Mouse (Mus musculus) erythroblast, adult 5-6 weeks (primary cell): ENCODE measurements around the gene Gm9857. TPM values are rescaled to one million over a fixed set of nuclear protein-coding genes. Genes with fewer than 3 reads are reported as not detected.

Experiments used
- ATAC-seq: replicated peaks from 2 replicates; pipeline ENCODE4 v1.8.0; 2016; ENCODE audit warnings: moderate number of reproducible peaks, mild to moderate bottlenecking, moderate TSS enrichment, inconsistent platforms; ENCODE audit not compliant: poor library complexity, low FRiP score, severe bottlenecking
- total RNA-seq, 2 experiments: library from RNA; stranded (forward) in 1 of 2; stranded (reverse) in 1 of 2; fragments of 150-400 nt in 1 of 2; fragments of 200-764, 138-1000 nt in 1 of 2; gene quantifications; 2 replicates each; pipeline versions ENCODE4 v1.2.3 to v1.2.4; 2015 to 2017; ENCODE audit warnings: low replicate concordance in 2 of 2

The Gm9857 gene
- total RNA-seq, 2 experiments from 2014 or later = not detected

DNA sequence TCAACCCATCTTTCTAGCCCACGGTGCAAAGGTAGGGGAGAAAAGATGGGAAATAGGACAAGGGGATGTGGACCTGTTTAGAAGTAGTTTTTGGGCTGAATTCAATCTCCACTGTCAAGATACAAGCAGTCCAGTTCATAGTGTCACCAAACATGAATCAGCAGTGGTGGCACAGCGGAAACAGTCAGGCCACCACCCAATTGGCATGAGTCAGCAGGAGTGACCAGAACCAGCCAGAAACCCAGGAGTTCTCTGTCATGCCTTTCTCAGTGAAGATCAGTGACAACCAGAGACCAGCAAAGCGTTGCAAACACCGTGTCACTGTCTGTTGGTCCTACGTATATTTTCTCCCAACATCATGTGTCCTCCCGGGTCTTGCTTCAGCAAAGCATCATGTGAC is 6.7 kb downstream of the Gm9857 start:
- ATAC-seq = no peak

DNA sequence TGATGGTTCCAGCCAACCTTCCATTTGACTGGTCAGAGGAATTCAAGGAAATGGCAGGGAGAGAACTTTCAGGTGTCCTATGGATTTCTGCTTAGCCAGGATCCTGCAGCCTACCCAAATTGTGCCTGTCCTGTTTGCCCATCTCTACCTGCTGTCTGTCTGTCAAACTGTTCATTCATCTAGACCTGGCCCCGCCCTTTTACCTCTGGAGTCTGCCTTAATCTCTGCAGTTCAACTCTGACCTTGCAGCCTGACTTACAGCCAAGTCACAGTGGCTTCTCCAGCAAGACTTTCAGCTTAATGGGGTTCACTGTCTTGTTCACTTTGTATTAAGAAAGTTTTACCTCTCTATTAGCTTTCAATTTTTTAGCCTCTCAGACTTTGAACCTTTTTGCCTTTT is 13.9 kb downstream of the Gm9857 start:
- ATAC-seq = no peak

DNA sequence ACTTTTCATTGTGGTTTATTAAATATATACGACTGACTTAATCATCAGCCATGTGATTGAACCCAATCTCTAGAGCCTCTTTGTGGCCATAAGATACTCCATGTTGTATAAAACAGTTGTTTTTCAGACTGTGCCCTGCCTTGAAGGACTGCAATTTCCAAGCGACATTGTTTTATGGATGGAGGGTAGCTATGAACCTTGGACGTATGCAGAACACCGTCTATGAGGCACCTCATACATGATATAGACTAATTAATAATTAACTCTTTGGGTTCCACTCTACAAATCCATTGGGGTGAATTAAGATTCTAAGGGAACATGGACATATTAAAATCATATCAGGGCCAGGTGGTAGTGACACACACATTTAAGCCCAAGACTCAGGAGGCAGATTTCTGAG is 14.6 kb downstream of the Gm9857 start:
- ATAC-seq = no peak

DNA sequence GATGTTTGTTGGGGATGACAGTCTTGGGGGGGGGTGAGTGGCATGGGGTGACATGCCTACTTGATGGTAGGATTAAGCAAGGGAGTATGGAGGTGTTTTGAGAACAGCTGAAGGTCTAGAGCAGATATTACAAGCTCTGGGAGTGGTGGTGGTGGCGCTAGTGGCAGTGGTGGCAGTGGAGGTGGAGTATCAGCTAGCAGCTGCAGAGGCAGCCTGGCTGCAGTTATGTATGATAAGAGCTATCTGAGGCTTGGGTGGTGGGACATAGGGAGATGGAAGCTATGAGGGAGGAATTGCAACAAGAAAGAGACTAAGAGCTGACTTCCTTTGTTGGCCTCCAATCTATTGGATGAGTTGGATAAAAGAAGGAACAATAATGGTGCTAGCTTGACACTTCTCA is 18.4 kb downstream of the Gm9857 start:
- peak; percentile 87 for ATAC-seq

DNA sequence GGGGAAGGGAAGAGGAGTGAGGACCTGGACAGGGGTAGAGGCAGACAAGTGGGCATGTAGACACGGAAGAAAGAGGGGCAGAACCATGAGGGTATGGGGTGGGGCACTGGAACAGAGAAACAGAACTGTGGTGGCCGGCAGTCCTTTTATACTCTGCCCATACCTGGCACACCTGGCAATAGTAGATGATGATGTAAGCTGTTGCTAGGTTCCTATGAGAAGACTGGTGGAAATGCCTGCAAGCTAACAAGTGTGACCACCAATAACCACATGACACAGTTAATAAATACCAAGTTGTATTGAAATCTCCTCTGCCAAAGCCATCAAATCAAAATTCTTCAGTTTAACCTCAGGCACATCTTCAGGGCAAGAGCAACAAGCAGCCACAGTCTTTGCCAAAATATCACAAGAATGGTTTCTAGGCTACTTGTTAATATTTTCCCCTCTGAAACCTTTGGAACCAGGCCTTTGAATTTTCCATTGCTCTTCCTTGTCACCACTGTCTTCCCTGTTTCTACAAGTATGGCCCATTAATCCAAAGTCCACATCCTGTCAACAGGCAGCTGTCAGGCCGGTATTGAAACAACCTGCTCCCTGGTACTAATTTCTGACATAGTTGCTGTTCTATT is 19.7 kb downstream of the Gm9857 start:
- no peak for ATAC-seq

DNA sequence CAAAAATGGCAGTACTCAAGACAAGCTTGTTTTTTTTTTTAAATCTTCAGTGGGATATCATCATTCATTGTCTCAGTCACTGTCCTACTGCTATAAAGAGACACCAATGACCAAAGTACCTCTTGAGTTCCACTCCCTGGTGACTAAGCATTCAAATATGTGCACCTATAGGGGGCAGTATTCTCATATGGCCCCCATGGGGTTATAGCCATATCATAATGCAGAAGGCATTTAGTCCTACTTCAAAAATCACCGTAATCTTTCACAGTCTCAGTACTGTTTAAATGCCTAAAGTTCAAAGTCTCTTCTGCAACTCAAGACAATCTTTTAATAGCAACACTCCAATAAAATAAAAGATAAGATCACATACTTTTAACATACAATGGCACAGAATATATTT is 21.4 kb downstream of the Gm9857 start:
- no peak for ATAC-seq

DNA sequence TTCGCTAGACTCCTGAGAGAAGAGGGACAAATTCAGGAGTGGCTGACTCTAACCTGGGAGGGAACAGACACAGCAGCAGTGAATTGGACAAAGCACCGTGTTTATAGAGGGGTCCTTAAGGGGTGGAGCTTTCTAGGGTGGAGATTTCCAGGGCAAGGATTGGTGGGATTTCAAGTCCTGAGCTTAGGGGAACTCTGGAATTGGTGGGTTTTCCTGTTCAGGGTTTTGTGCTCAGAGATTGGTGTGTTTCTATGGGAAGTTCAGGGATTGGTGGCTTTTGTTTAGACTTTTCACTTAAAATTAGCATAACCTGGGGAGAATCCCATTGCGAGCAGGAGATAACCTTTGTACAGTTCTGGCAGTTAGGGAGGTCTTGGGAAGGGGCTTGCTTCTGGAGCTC is 22.3 kb downstream of the Gm9857 start:
- no peak for ATAC-seq

- no peak for ATAC-seq
Measured at GRCm38 (mm10) chr3:108916857-108917256, 23.4 kb downstream of the Gm9857 start.

DNA sequence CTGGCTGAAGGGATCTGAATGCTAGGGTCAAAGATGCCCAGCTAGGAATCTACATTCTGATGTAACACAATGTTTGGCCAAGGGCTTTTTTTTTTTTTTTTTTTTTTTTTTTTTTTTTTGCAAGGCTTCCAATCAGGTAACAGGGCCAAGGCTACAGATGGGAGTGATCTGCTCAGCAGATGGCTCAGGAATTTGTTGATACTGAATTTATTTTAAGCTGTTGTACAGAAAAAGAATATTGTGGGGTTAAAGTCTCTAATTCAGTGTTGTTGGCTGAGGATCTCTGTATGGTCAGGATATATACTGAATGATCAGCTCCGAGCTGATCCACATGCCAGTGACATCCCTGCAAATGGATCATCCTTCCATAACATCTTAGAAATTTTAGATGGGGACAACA is 24.2 kb downstream of the Gm9857 start:
- no peak for ATAC-seq

- ATAC-seq = peak; percentile 98
Measured at GRCm38 (mm10) chr3:108911548-108912413, 28.5 kb downstream of the Gm9857 start, which contains the start of gene Prpf38b. Prpf38b (minus strand) TSS chr3:108911727.

DNA sequence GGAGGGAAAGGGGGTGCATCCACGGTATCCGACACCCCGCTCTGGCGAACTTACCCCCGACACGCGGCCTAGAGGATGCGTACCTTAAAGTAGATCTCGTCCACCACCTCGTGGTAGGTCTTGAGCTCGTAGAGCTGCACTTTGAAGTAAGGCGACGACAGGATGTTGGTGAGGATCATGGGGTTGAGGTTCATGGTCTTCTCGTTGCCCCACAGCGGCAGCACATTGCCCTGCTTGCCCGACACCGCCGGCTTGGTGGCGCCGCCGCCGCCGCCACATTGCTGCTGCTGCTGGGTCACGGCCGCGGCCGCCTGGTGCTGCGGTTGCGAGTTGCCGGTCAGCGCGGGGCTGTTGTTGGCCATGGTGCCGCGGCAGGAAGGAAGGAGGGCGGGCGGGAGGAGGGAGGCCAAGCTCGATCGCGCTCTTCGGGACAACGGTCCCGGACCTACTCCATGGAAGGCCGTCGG is 29.1 kb downstream of the Gm9857 start:
- ATAC-seq = peak; percentile 67

DNA sequence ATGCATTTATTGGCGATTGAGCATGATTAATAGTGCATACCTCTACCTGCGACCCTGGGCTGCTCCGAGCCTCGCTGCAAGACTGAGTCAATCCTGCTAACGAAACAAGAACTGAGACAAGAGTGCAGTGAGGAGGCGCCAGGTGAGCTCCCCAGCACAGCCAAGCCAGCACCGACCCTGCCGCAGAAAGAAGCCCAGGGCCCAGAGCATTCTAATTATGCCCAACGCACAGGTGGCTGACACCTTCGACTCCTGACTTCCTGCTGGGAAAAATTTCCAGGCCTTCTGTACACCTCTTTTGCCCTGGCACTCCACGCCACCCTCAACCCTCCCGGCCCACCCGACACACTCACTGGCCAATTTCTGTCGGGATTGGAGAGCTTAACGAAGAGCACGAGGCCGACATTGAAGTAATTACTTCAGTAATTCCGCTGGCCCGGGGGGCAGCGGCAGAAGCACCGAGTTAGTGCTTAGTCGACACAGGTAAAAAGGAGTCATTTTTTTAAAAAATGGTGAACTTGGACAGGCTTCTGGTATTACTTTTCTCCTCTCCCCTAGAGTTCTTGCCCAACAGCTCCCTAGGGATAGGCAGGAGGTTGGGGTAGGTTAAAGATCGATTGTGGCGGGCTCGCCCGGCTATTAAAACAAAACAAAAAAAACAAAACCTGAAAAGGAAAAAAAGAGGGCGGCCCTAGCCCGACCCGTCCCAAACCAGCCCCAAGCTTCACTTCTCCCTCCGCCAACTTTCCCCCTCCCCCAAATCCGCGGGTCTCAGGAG is 29.8 kb downstream of the Gm9857 start:
- ATAC-seq = 0 out of 2 replicates have a peak, but pooled peaks have one; percentile 23

DNA sequence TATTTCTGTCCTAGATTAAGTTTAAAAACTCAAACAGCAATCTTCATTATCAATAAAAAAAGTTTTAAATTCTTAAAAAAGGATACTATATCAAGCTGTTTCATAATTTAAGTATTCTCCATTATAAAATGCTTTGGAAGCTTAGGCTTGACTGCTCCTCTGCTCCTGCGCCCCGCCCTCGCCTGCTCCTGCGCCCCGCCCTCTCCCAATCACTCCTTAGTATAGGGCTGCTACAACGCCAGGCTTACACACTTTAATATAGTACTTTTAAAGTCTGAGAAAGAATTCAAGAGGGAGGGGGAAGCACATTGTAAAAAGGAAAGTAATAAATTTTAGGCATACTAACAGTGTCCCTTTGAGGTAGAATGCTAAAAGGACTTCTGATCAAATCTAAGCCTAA is 37.3 kb downstream of the Gm9857 start:
- ATAC-seq = 0 out of 2 replicates have a peak, but pooled peaks have one; percentile 78

- ATAC-seq = no peak
Measured at GRCm38 (mm10) chr3:108902038-108902437, 38.2 kb downstream of the Gm9857 start.

DNA sequence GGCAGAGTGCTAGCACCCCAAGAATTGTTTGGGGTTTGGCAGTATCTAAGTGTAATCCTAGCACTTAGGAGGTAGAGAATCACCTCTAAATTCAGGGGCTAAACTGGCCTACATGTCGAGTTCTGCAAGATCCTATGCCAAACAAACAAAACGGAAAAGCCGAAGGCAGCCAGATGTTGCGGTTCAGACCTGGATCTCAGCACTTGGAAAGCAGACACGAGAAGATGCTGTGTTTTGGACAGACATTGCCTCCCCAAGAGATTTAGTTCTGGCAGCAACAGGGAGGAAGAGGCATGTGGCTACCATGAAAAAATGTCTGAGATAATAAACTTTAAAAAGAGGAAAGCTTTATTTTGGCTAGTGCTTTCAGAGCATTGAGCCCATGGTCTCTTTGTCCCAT is 39.6 kb downstream of the Gm9857 start:
- no peak for ATAC-seq

GRCm38 (mm10) chr3:108900147-108900546 is 40.1 kb downstream of the Gm9857 start:
- no peak for ATAC-seq

DNA sequence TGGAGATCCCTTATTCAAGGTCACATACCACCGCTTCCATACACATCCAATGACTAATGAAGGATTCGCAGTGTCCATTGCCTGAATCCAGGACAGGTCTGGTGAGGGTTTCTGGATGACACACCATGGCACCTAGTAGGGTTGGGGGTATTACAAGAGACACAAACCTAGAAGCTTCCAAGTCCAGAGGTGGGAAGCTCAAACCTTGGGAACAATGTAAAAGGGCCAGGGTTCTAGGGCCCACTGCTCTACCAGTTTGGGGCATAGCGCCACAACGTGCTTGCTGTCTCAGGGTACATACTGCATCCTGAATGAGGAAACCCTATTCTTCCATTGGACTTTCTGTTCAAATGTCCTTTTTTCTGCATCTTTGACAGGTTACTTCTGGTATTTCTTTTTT is 41.6 kb downstream of the Gm9857 start:
- ATAC-seq = no peak

GRCm38 (mm10) chr3:108892914-108893313 is 47.3 kb downstream of the Gm9857 start:
- no peak for ATAC-seq

DNA sequence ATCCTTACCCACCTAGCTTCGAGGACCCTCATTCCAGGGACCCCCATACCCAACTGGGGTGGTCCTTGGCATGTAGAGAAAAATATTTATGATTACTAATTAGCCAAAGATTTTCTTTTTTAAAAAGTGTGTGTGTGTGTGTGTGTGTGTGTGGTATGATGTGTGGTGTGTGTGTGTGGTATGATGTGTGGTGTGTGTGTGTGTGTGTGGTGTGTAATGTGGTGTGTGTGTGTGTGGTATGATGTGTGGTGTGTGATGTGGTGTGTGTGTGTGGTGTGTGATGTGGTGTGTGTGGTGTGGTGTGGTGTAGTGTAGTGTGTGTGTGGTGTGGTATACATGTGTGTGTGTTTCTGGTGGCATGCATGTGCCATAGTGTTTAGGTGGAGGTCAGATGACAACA is 48.2 kb downstream of the Gm9857 start:
- ATAC-seq = no peak
